Mouse (Mus musculus) heart, adult 11 months (tissue): Measurements from ENCODE around the gene Vmn1r172.
"Not testable (repeated sequence)": the region's sequence is repeated elsewhere in the genome, so short reads cannot be mapped to it uniquely, and the experiment has no call there.

Experiments used
- DNase-seq: peaks from one replicate; pipeline ENCODE4 v3.0.0; 2022

Gene Vmn1r172

DNA sequence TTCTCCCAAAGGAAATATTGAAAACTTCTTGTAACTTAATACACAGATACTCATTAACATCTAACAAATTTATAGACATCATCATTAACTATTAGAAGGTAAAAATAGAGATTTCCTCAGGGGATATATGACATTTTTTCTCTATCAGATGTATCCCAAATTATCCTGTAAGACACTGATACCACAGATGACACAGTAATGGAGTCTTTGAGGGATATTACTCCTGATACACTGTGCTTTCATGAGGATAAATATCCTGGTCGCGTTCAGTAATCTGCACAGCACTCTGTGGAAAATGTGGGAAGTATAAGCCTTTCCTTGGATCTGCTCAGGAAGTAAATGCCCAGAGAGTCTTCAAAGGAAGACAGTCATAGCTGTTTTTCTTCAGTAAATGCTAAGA is at the start of gene Vmn1r172:
Vmn1r172 (plus strand) TSS at position 301 of the 400 bp plus-strand sequence.
- no peak for DNase-seq

DNA sequence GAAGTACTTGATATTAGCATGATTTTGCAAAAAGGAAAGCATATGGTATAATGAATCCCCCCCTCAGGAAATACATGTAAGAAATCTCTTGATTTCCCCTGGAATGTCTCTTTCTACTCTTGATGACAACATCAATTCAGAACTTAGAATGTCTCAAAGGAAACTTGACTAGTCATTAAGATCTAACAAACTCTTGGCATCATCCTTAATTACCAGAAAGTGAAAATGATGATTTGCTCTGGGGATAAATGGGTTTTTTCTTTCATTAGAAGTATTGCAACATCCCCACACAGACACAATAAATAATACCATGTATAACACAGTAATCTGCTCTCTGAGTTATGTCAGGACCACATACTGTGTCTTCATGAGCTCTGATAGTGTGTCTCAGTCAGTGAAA is 27.7 kb upstream of the Vmn1r172 start, which contains the start of gene Vmn1r171:
Vmn1r171 (plus strand) TSS at position 301 of the 400 bp plus-strand sequence.
- no peak for DNase-seq

DNA sequence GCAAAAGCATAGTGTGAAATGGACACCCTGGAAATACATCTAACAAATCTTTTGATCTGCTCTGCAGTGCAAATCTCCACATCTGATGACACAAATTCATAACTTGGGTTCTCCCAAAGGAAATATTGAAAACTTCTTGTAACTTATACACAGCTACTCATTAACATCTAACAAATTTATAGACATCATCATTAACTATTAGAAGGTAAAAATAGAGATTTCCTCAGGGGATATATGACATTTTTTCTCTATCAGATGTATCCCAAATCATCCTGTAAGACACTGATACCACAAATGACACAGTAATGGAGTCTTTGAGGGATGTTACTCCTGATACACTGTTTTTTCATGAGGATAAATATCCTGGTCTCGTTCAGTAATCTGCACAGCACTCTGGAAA is 42.3 kb downstream of the Vmn1r172 start, which contains the start of gene Vmn1r173:
Vmn1r173 (plus strand) TSS at position 301 of the 400 bp plus-strand sequence.
- DNase-seq = not testable (repeated sequence)
